Mouse (Mus musculus) kidney, postnatal 14 days (tissue): ENCODE data around the gene Thrap3.
"Not testable (repeated sequence)": the region's sequence is repeated elsewhere in the genome, so short reads cannot be mapped to it uniquely, and the experiment has no call there.

ENCODE experiments used
- DNase-seq: peaks from one replicate; pipeline ENCODE4 v3.0.0; 2022; ENCODE audit warnings: mixed read lengths

The Thrap3 gene

GRCm38 (mm10) chr4:126202303-126203181, at the start of gene Thrap3:
TSS of gene Thrap3 (minus strand) at chr4:126202760.
- peak; percentile 100 for DNase-seq

GRCm38 (mm10) chr4:126251655-126252254, 49.2 kb upstream of the Thrap3 start:
- peak; percentile 73 for DNase-seq

GRCm38 (mm10) chr4:126250659-126251058, 48.1 kb upstream of the Thrap3 start:
- DNase-seq, result no peak

- DNase-seq, result no peak
These were observed 45.8 kb upstream of the Thrap3 start for GRCm38 (mm10) chr4:126248261-126248868.

- no peak for DNase-seq
These were observed 43.8 kb upstream of the Thrap3 start for GRCm38 (mm10) chr4:126246202-126246889.

GRCm38 (mm10) chr4:126242510-126242909, 40.0 kb upstream of the Thrap3 start:
- no peak for DNase-seq

- DNase-seq, result no peak
These were observed 39.4 kb upstream of the Thrap3 start for GRCm38 (mm10) chr4:126241956-126242355.

GRCm38 (mm10) chr4:126239862-126240475, 37.4 kb upstream of the Thrap3 start:
- no peak for DNase-seq

GRCm38 (mm10) chr4:126237721-126238242, 35.2 kb upstream of the Thrap3 start:
- DNase-seq, result no peak

- DNase-seq, result peak; percentile 75
These were observed 34.1 kb upstream of the Thrap3 start for GRCm38 (mm10) chr4:126236467-126237280.

GRCm38 (mm10) chr4:126235191-126235590, 32.6 kb upstream of the Thrap3 start:
- no peak for DNase-seq

GRCm38 (mm10) chr4:126234496-126235175, 32.1 kb upstream of the Thrap3 start:
- peak; percentile 55 for DNase-seq

GRCm38 (mm10) chr4:126233676-126234308, 31.2 kb upstream of the Thrap3 start:
- DNase-seq, result no peak

- no peak for DNase-seq
These were observed 27.3 kb upstream of the Thrap3 start for GRCm38 (mm10) chr4:126229900-126230299.

GRCm38 (mm10) chr4:126228144-126228543, 25.6 kb upstream of the Thrap3 start:
- no peak for DNase-seq

- peak; percentile 91 for DNase-seq
These were observed 24.7 kb upstream of the Thrap3 start for GRCm38 (mm10) chr4:126227077-126227761.

- no peak for DNase-seq
These were observed 24.1 kb upstream of the Thrap3 start for GRCm38 (mm10) chr4:126226640-126227039.

GRCm38 (mm10) chr4:126222631-126223030, 20.1 kb upstream of the Thrap3 start:
- DNase-seq, result no peak

- no peak for DNase-seq
These were observed 17.5 kb upstream of the Thrap3 start for GRCm38 (mm10) chr4:126220045-126220444.

- DNase-seq, result not testable (repeated sequence)
These were observed 17.0 kb upstream of the Thrap3 start for GRCm38 (mm10) chr4:126219540-126219939.
